ENCODE assay signal across 8 mouse cellular contexts in the genomic region with DNA sequence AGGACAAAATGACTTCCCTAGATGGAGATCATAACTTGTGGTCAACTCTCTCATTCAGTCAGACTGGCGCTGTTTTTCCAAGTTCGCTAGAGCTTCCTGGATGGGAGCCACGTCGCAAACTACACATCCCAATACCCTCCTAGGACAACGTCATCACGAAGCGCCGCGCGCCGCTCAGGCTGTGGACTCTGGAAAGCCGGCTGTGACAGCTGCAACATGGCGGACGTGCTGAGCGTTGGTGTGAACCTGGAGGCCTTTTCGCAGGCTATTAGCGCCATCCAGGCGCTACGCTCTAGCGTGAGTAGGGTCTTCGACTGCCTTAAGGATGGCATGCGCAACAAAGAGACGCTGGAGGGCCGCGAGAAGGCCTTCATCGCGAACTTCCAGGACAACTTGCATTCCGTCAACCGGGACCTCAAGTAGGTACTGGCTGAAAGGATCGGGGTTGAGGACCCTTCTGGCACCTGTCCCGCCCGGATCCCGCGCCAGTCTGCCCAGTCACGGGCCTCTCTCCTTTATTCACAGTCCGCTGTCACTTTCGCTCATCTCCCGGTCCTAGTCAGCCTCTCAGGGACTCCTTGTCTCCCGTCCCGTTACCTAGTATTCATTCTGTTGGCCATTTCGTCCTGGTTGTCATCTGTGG. TPM values are rescaled to one million over a fixed set of nuclear protein-coding genes. Genes with fewer than 3 reads are reported as not detected.
DNase-seq lines count a peak whose midpoint lies in the region; ATAC-seq and TF ChIP-seq lines count a peak whose summit lies in the region.

Gene Med27, plus strand, starts transcription at position 191 of the 643 bp plus-strand sequence.

- peak; percentile 61; the same call in 1 of the 2 replicates for TF ChIP-seq POLR2A in brain, embryonic 14.5 days (IDR thresholded peaks at IDR 0.05; ENCODE audit: borderline replicate concordance, extremely low read depth, insufficient read depth, insufficient read length, poor library complexity, severe bottlenecking)
- TF ChIP-seq POLR2A in liver, adult 2 months (IDR thresholded peaks at IDR 0.05; ENCODE audit: extremely low read depth, insufficient read depth, low read length): no peak; the same call in 1 of the 2 replicates
- peak; percentile 89 for TF ChIP-seq POLR2A in myocyte (IDR thresholded peaks at IDR 0.05; ENCODE audit: insufficient read length, low read depth)

- H3K9ac ChIP-seq in heart, embryonic 11.5 days (ENCODE audit: low read depth, low read length): peak within 1 kb of the TSS; percentile 91
- H3K9ac ChIP-seq in kidney, embryonic 16.5 days (replicated peaks; ENCODE audit: low read length): peak within 1 kb of the TSS; percentile 69
- peak within 1 kb of the TSS; percentile 71 for H3K9ac ChIP-seq in liver, adult 2 months (ENCODE audit: low read depth, low read length)

- H3K9me3 ChIP-seq in erythroblast, embryonic 14.5 days (ENCODE audit: control insufficient read depth, low read length): no peaks in the 10 kb centered on the region
- H3K9me3 ChIP-seq in heart, embryonic 11.5 days (replicated peaks; ENCODE audit: control insufficient read depth, low read length): no peaks in the 10 kb centered on the region
- H3K9me3 ChIP-seq in kidney, embryonic 16.5 days (ENCODE audit: low read length): no peaks in the 10 kb centered on the region

- no peak within 1 kb of the TSS for H3K27ac ChIP-seq in heart, embryonic 11.5 days (ENCODE audit: low read depth, low read length)
- no peak within 1 kb of the TSS for H3K27ac ChIP-seq in kidney, embryonic 16.5 days (ENCODE audit: low read length)
- no peak within 1 kb of the TSS; the same call in 1 of the 2 replicates for H3K27ac ChIP-seq in liver, adult 2 months (replicated peaks; ENCODE audit: insufficient read depth, low read depth, low read length)

- peaks cover 4% of the 10 kb centered on the region for H3K79me3 ChIP-seq in C2C12 (ENCODE audit: low read depth)

- peak within 1 kb of the TSS; percentile 97 for H3K4me2 ChIP-seq in heart, embryonic 11.5 days
- peak within 1 kb of the TSS; percentile 89 for H3K4me2 ChIP-seq in kidney, embryonic 16.5 days (replicated peaks; ENCODE audit: low read depth, low read length)
- H3K4me2 ChIP-seq in myocyte (ENCODE audit: low read depth): peak within 1 kb of the TSS; percentile 98

- TF ChIP-seq CTCF in C2C12 (IDR thresholded peaks at IDR 0.05; ENCODE audit: control insufficient read depth, insufficient read depth, insufficient read length): no peak
- TF ChIP-seq CTCF in brain, embryonic 14.5 days (IDR thresholded peaks at IDR 0.05; ENCODE audit: borderline replicate concordance, extremely low read depth, insufficient read depth, insufficient read length): no peak
- TF ChIP-seq CTCF in liver, adult 2 months (IDR thresholded peaks at IDR 0.05; ENCODE audit: low read depth, low read length): no peak

- H3K79me2 ChIP-seq in C2C12 (ENCODE audit: control insufficient read depth, insufficient read depth): peaks cover 24% of the 10 kb centered on the region
- peaks cover 16% of the 10 kb centered on the region; the same call in 1 of the 2 replicates for H3K79me2 ChIP-seq in liver, adult 2 months (ENCODE audit: control insufficient read depth, insufficient read depth, low read length)
- peaks cover 9% of the 10 kb centered on the region for H3K79me2 ChIP-seq in myocyte (ENCODE audit: control insufficient read depth, insufficient read depth)

- peak within 1 kb of the TSS; percentile 95 for H3K4me3 ChIP-seq in C2C12 (ENCODE audit: insufficient read depth, poor library complexity, severe bottlenecking)
- H3K4me3 ChIP-seq in erythroblast, embryonic 14.5 days (replicated peaks): peak within 1 kb of the TSS; percentile 70
- H3K4me3 ChIP-seq in heart, embryonic 11.5 days (ENCODE audit: low read depth, low read length): peak within 1 kb of the TSS; percentile 93
- H3K4me3 ChIP-seq in kidney, embryonic 16.5 days (ENCODE audit: low read length): peak within 1 kb of the TSS; percentile 65
- peak within 1 kb of the TSS; percentile 72 for H3K4me3 ChIP-seq in liver, adult 2 months (ENCODE audit: insufficient read depth, low read depth, low read length)
- H3K4me3 ChIP-seq in myocyte: peak within 1 kb of the TSS; percentile 74

- whole genome bisulfite sequencing in heart, embryonic 11.5 days (ENCODE audit: insufficient replicate concordance): under 1% methylated on average over 41 of the region's 41 CpGs
- under 1% methylated on average over 41 of the region's 41 CpGs for WGBS in kidney, embryonic 16.5 days
- WGBS in liver, adult 2 months: 0% methylated on average over 41 of the region's 41 CpGs

- ATAC-seq in heart, embryonic 11.5 days (replicated peaks; ENCODE audit: insufficient number of reproducible peaks, low FRiP score, low TSS enrichment): peak; percentile 88
- ATAC-seq in kidney, embryonic 16.5 days (ENCODE audit: low FRiP score, low TSS enrichment): peak; percentile 97

- peak; percentile 99 for DNase-seq in brain, embryonic 14.5 days (ENCODE audit: low read depth)
- peak; percentile 93 for DNase-seq in liver, adult 2 months (ENCODE audit: extremely low read depth, low read depth, low spot score)
- peak; percentile 89 for DNase-seq in splenic B cell, adult 2 months (ENCODE audit: low read depth, low spot score)

- H3K36me3 ChIP-seq in C2C12 (ENCODE audit: control insufficient read depth, insufficient read depth): peaks cover 16% of the 10 kb centered on the region
- H3K36me3 ChIP-seq in erythroblast, embryonic 14.5 days (ENCODE audit: control insufficient read depth): peaks cover 20% of the 10 kb centered on the region
- H3K36me3 ChIP-seq in heart, embryonic 11.5 days (ENCODE audit: control insufficient read depth, insufficient read depth, low read length): peaks cover 8% of the 10 kb centered on the region; the same call in 1 of the 2 replicates
- H3K36me3 ChIP-seq in kidney, embryonic 16.5 days (ENCODE audit: insufficient read depth, low read length): peaks cover 12% of the 10 kb centered on the region
- H3K36me3 ChIP-seq in liver, adult 2 months (ENCODE audit: control insufficient read depth, insufficient read depth, low read length): peaks cover 4% of the 10 kb centered on the region; the same call in 1 of the 2 replicates
- peaks cover 11% of the 10 kb centered on the region for H3K36me3 ChIP-seq in myocyte (ENCODE audit: control insufficient read depth, insufficient read depth)
- no peaks in the 10 kb centered on the region for H3K36me3 ChIP-seq in splenic B cell, adult 2 months (ENCODE audit: control insufficient read depth, insufficient read depth, low read length, poor library complexity, severe bottlenecking)

- H3K27me3 ChIP-seq in C2C12 (ENCODE audit: control insufficient read depth, insufficient read depth, insufficient read length) (no peaks in the 10 kb centered on the region), myocyte (ENCODE audit: control insufficient read depth, insufficient read depth, insufficient read length) (no peaks in the 10 kb centered on the region)
- no peaks in the 10 kb centered on the region; the same call in 1 of the 2 replicates for H3K27me3 ChIP-seq in erythroblast, embryonic 14.5 days (ENCODE audit: control insufficient read depth)
- no peaks in the 10 kb centered on the region for H3K27me3 ChIP-seq in heart, embryonic 11.5 days (ENCODE audit: control insufficient read depth, insufficient read depth, low read length)
- peaks cover 4% of the 10 kb centered on the region; the same call in 1 of the 2 replicates for H3K27me3 ChIP-seq in kidney, embryonic 16.5 days (ENCODE audit: insufficient read depth, low read length)
- no peaks in the 10 kb centered on the region for H3K27me3 ChIP-seq in liver, adult 2 months (ENCODE audit: control insufficient read depth, insufficient read depth, low read length)
- H3K27me3 ChIP-seq in splenic B cell, adult 2 months (ENCODE audit: control insufficient read depth, insufficient read depth, low read length, poor library complexity, severe bottlenecking): no peaks in the 10 kb centered on the region

- peaks cover 18% of the 10 kb centered on the region for H3K4me1 ChIP-seq in erythroblast, embryonic 14.5 days (ENCODE audit: control insufficient read depth)
- H3K4me1 ChIP-seq in heart, embryonic 11.5 days (ENCODE audit: control insufficient read depth, insufficient read depth, low read length): no peaks in the 10 kb centered on the region
- peaks cover 8% of the 10 kb centered on the region for H3K4me1 ChIP-seq in kidney, embryonic 16.5 days (ENCODE audit: insufficient read depth, low read length)
- H3K4me1 ChIP-seq in liver, adult 2 months (ENCODE audit: control insufficient read depth, insufficient read depth, low read length): peaks cover 6% of the 10 kb centered on the region

- H3ac ChIP-seq in C2C12 (ENCODE audit: control insufficient read depth, insufficient read length, low read depth) (peak within 1 kb of the TSS; percentile 71), myocyte (ENCODE audit: control insufficient read depth, insufficient read length) (peak within 1 kb of the TSS; percentile 31)

TF ChIP-seq in C2C12, 6 proteins besides CTCF, POLR2A, EP300 and RAD21:
- TF ChIP-seq MAX (IDR thresholded peaks at IDR 0.05) (peak; percentile 64), FOSL1 (IDR thresholded peaks at IDR 0.05; ENCODE audit: insufficient read depth, low read length, poor library complexity, severe bottlenecking) (no peak), MYOD1 (IDR thresholded peaks at IDR 0.05; ENCODE audit: control insufficient read depth, insufficient read length, low read depth) (peak; percentile 61)

TF ChIP-seq in myocyte, 11 proteins besides CTCF, POLR2A, EP300 and RAD21 (continues in another document):
- no peak for TF ChIP-seq TCF3 (IDR thresholded peaks at IDR 0.05; ENCODE audit: insufficient read length, low read depth)
- peak; percentile 91 for TF ChIP-seq SRF (IDR thresholded peaks at IDR 0.05; ENCODE audit: control insufficient read depth, insufficient read length, low read depth)
- TF ChIP-seq USF1 (IDR thresholded peaks at IDR 0.05; ENCODE audit: low read depth): no peak
- no peak for TF ChIP-seq REST (IDR thresholded peaks at IDR 0.05; ENCODE audit: insufficient read depth, insufficient read length)
- TF ChIP-seq TCF12 (IDR thresholded peaks at IDR 0.05; ENCODE audit: insufficient read depth, poor library complexity, severe bottlenecking): no peak
- TF ChIP-seq MYOG (IDR thresholded peaks at IDR 0.05; ENCODE audit: control insufficient read depth in 1 of 3, insufficient read depth in 1 of 3, insufficient read length in 2 of 3, low read depth in 2 of 3): peak; percentile 71 to 92 (median 91)
- peak in 2 of 3 experiments; percentile 90 to 93 for TF ChIP-seq MYOD1 (IDR thresholded peaks at IDR 0.05; ENCODE audit: control insufficient read depth in 1 of 3, insufficient read length in 2 of 3, low read depth in 2 of 3)
- TF ChIP-seq E2F4 (IDR thresholded peaks at IDR 0.05; ENCODE audit: insufficient read depth): no peak

RNA-seq across cellular contexts. Expression of gene Med27, which starts in this region (rescaled TPM):
- polyA plus RNA-seq in C2C12 (2012; fragmentation: generic; extraction: Trizol): 49.8 TPM
- polyA plus RNA-seq in brain, embryonic 14.5 days (2012; rRNA removed): 64.9 and 105 TPM in 2 replicates
- polyA plus RNA-seq in erythroblast, embryonic 14.5 days (2012): 5.7 and 9.1 TPM in 2 replicates
- polyA plus RNA-seq in heart, embryonic 11.5 days (2014; fragmentation: Nextera tagmentation; extraction: Ambion mirVana): 38.0 and 40.6 TPM in 2 replicates
- polyA plus RNA-seq in kidney, embryonic 16.5 days (2015; fragmentation: Nextera tagmentation; extraction: Ambion mirVana): 53.0 and 56.9 TPM in 2 replicates
- total RNA-seq in liver, adult 2 months (2014; rRNA removed): 5.7 and 5.9 TPM in 2 replicates
- 13.2 and 13.5 TPM in 2 replicates for polyA plus RNA-seq in liver, adult 2 months (2012; rRNA removed)
- 44.0 TPM for polyA plus RNA-seq in myocyte (2012; fragmentation: generic; extraction: Trizol)
